Mouse (Mus musculus) kidney, embryonic 16.5 days (tissue): ENCODE data around the gene Tlnrd1. TPM values are rescaled to one million over a fixed set of nuclear protein-coding genes. Genes with fewer than 3 reads are reported as not detected.
"Not testable (repeated sequence)": the region's sequence is repeated elsewhere in the genome, so short reads cannot be mapped to it uniquely, and the experiment has no call there.

Source experiments
- ATAC-seq: fragments of 200-750 bp; cut with Nextera tagmentation; 2 replicates; pipeline ENCODE4 v1.8.0; 2017; ENCODE audit warnings: moderate TSS enrichment; ENCODE audit not compliant: low FRiP score, low TSS enrichment
- H3K27ac ChIP-seq: fragments of 300-500 bp; sonication (generic); 2 replicates; pipeline ENCODE4 v1.5.1; 2014; ENCODE audit warnings: low read length
- H3K27me3 ChIP-seq: fragments of 300-500 bp; sonication (generic); 2 replicates; pipeline ENCODE4 v1.6.1; 2014; ENCODE audit warnings: low read length, control low read depth, mixed read lengths; ENCODE audit not compliant: insufficient read depth
- H3K36me3 ChIP-seq: fragments of 300-500 bp; sonication (generic); 2 replicates; pipeline ENCODE4 v1.6.1; 2014; ENCODE audit warnings: low read length, control low read depth, mixed read lengths; ENCODE audit not compliant: insufficient read depth
- H3K4me1 ChIP-seq: fragments of 300-500 bp; sonication (generic); 2 replicates; pipeline ENCODE4 v1.6.1; 2014; ENCODE audit warnings: low read length, control low read depth, mixed read lengths; ENCODE audit not compliant: insufficient read depth
- H3K4me2 ChIP-seq: fragments of 300-500 bp; sonication (generic); replicated peaks from 2 replicates; pipeline ENCODE4 v1.6.1; 2014; ENCODE audit warnings: low read depth, low read length
- H3K4me3 ChIP-seq: fragments of 300-500 bp; sonication (generic); 2 replicates; pipeline ENCODE4 v1.5.1; 2014; ENCODE audit warnings: mild to moderate bottlenecking, low read length
- H3K9ac ChIP-seq: fragments of 300-500 bp; sonication (generic); replicated peaks from 2 replicates; pipeline ENCODE4 v1.6.1; 2014; ENCODE audit warnings: low read length
- H3K9me3 ChIP-seq: fragments of 300-500 bp; sonication (generic); 2 replicates; pipeline ENCODE4 v1.6.1; 2016; ENCODE audit warnings: low read length, control low read depth
- WGBS: fragments of 180-500 bp; shearing (Covaris S2); extraction: QIAGEN DNeasy Blood & Tissue Kit; methylation state at CpG from one replicate; pipeline ENCODE4 v1.1.7; 2014; 5-methylcytosine and 5-hydroxymethylcytosine counted together
- polyA plus RNA-seq: library from polyadenylated mRNA; unstranded; fragments of >200 nt; fragmentation: Nextera tagmentation; extraction: Ambion mirVana; gene quantifications from 2 replicates; pipeline ENCODE4 v1.2.1, GENCODE M21; 2015

Gene Tlnrd1
- polyA plus RNA-seq, 1 experiment from 2014 or later = 8.1 TPM

- peaks cover 33% of the 10 kb centered on the region for H3K36me3 ChIP-seq
- H3K27ac ChIP-seq = no peak overlapping the region
- peaks cover 3% of the 10 kb centered on the region; the same call in 1 of the 2 replicates for H3K9me3 ChIP-seq
- whole genome bisulfite sequencing = 67% methylated on average over 4 of the region's 4 CpGs
- H3K9ac ChIP-seq = no peak overlapping the region
- H3K4me3 ChIP-seq = no peak overlapping the region
- H3K4me2 ChIP-seq = no peak overlapping the region
- no peaks in the 10 kb centered on the region for H3K4me1 ChIP-seq
- no peak for ATAC-seq
- no peaks in the 10 kb centered on the region for H3K27me3 ChIP-seq
Observed at GRCm38 (mm10) chr7:83901425-83901824, 17.3 kb upstream of the Tlnrd1 start.

DNA sequence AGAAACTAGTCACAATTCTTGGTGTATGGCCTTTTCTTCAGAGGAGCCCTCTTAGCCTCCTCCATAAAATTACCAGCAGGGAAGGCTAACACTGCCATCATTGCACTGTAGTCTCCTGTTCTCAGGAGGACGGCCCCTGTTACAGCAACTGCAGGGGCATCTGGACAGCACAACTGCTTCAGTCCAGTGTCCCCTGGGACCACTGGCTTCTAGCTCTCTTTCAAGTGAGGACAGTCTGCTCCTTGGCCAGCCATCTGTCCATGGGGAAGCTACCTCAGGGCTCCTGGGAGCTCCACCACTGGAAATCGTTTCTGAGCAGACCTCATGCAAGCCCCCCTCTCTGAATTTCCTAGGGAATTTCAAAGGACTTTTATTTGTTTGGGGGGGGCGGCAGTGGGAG lies 16.4 kb upstream of the Tlnrd1 start:
- Histone ChIP-seq H3K27ac (no peak overlapping the region), H3K4me3 (no peak overlapping the region), H3K9ac (no peak overlapping the region), H3K4me1 (no peaks in the 10 kb centered on the region), H3K36me3 (peaks cover 39% of the 10 kb centered on the region), H3K9me3 (no peaks in the 10 kb centered on the region), H3K4me2 (no peak overlapping the region), H3K27me3 (no peaks in the 10 kb centered on the region)
- ATAC-seq = no peak
- WGBS = 80% methylated on average over 3 of the region's 3 CpGs

GRCm38 (mm10) chr7:83898267-83898666 lies 14.2 kb upstream of the Tlnrd1 start:
- H3K4me2 ChIP-seq = no peak overlapping the region
- no peak overlapping the region for H3K9ac ChIP-seq
- no peak overlapping the region for H3K4me3 ChIP-seq
- H3K4me1 ChIP-seq = peaks cover 12% of the 10 kb centered on the region
- H3K27ac ChIP-seq = no peak overlapping the region
- H3K36me3 ChIP-seq = peaks cover 44% of the 10 kb centered on the region
- no peaks in the 10 kb centered on the region for H3K27me3 ChIP-seq
- H3K9me3 ChIP-seq = no peaks in the 10 kb centered on the region
- 94% methylated on average over 11 of the region's 11 CpGs for WGBS
- no peak for ATAC-seq

DNA sequence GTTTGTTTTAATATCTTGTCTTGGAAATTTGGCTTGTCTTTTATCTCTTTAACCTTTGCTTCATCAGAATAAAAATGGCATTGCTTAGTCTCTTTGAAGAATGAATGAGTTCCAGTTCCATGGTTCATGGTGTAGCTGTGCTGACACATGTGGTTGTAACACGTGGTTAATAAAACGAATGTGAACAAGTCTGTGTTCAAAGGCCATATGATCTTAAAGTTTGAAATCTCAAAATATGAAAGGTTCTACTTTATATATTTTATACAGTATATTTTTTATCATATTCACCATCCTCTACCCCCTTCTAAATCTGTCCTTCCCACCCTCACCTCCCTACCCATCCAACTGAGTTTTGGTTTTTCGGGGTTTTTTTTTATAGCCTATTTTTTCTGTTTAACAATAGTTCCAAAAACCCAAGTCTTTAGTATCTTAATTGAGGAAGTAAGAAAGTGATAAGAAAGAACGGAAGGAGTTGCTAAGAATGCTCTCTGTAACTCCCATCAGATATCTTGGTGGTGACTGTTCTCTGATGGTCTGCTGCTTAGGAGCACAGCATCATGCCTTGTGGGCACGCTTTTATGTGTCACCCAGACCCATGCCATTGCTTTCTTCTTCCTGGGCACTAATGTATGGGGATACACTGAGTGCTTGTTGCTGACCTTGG lies 12.1 kb upstream of the Tlnrd1 start:
- Histone ChIP-seq H3K4me3 (no peak overlapping the region), H3K36me3 (peaks cover 44% of the 10 kb centered on the region), H3K27ac (no peak overlapping the region), H3K9ac (no peak overlapping the region), H3K4me2 (no peak overlapping the region), H3K27me3 (no peaks in the 10 kb centered on the region), H3K4me1 (peaks cover 18% of the 10 kb centered on the region), H3K9me3 (no peaks in the 10 kb centered on the region)
- 93% methylated on average over 5 of the region's 5 CpGs for WGBS
- ATAC-seq = no peak

DNA sequence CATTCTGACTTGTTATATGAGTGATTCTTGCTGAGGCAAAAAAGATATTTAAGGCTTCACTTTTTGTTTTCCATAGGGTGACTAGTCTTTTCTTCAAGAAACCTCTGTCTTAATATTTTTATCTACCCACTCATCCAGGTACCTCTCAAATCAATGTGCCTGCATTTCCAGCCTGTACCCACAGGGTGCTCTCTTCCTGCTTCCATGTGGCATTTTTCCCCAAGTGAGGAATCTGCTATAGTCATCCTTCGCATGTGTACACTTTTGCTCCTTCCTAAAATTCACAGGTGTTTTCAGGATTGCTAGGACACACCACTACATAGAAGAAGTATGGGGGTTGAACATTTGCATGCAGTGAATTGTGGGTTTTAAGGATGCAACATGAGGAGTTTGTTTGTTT lies 10.2 kb upstream of the Tlnrd1 start:
- Histone ChIP-seq H3K9me3 (no peaks in the 10 kb centered on the region), H3K4me2 (no peak overlapping the region), H3K27ac (no peak overlapping the region), H3K4me1 (peaks cover 18% of the 10 kb centered on the region), H3K27me3 (no peaks in the 10 kb centered on the region), H3K36me3 (peaks cover 36% of the 10 kb centered on the region), H3K9ac (no peak overlapping the region), H3K4me3 (no peak overlapping the region)
- WGBS = 86% methylated on average over 1 of the region's 1 CpGs
- ATAC-seq = no peak

- Histone ChIP-seq H3K9ac (peak overlapping the region; percentile 85), H3K4me2 (peak overlapping the region; percentile 88), H3K27ac (peak overlapping the region; percentile 92), H3K4me1 (peaks cover 18% of the 10 kb centered on the region), H3K36me3 (peaks cover 15% of the 10 kb centered on the region), H3K4me3 (peak overlapping the region; percentile 83), H3K9me3 (no peaks in the 10 kb centered on the region), H3K27me3 (no peaks in the 10 kb centered on the region)
- ATAC-seq = no peak; the same call in 1 of the 2 replicates
- 0% methylated on average over 19 of the region's 21 CpGs for WGBS
Observed at GRCm38 (mm10) chr7:83892333-83892669, 8.2 kb upstream of the Tlnrd1 start.

DNA sequence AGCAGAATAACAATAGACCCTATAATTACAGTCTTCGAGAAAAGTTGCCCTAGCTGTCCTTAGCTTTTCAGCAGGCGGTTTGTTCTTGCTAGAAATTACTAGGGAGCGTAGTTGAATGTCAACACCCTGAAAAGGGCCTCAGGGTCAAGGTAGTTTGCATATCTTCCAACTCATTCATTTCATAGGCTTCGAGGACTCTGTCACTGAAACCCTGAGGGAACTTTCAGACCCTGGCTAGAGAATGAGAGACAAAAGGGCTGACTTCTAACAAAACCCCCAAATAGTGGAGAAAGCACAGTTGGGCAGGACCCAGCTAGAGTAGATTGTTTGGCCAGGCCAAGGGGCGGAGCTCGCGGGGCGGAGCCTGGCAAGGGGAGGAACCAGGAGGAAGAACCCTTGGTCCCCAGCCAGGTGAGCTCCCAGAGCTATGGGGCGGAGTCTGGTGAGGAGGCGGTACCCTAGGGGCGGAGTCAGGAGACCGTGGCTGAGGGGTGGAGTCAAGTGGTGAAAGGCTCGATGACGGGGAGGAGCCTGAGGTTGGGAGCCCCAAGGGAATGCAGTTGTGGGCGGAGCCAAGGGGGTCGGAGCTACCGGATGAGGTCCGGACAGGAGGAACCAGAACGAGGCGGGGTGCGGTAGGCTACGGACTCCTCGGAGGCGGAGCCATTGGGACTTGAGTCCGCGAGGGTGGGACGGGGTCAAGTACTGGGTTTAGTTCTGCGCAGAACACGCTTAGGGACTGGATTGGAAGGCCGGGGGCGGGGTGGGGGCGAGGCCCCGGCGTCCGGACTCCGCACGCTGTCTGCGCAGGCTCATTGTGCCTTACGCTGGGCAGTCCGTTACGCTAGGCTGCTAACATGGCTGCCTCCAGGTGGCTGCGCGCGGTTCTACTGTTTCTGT lies 7.6 kb upstream of the Tlnrd1 start:
- Histone ChIP-seq H3K9me3 (no peaks in the 10 kb centered on the region), H3K9ac (peak overlapping the region; percentile 85), H3K36me3 (peaks cover 13% of the 10 kb centered on the region), H3K27me3 (no peaks in the 10 kb centered on the region), H3K4me3 (peak overlapping the region; percentile 83), H3K4me2 (peak overlapping the region; percentile 88), H3K27ac (peak overlapping the region; percentile 92), H3K4me1 (peaks cover 18% of the 10 kb centered on the region)
- WGBS = 2% methylated on average over 44 of the region's 44 CpGs
- peak; percentile 99 for ATAC-seq

DNA sequence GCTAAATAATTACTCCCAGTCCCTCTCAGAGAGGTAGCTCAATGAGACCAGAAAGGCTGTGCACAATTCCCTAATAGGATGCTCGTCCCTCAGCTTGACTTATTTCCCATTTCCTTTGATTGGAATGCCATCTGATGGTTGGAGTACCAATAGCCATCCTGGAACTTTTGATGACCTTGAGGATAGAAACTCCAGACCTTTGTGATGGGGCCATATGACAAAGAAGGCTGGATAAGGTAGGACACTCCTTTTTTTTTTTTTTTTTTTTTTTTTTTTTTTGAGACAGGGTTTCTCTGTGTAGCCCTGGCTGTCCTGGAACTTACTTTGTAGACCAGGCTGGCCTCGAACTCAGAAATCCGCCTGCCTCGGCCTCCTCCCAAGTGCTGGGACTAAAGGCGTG lies 5.8 kb upstream of the Tlnrd1 start:
- H3K4me1 ChIP-seq = peaks cover 22% of the 10 kb centered on the region
- not testable (repeated sequence) for H3K4me2 ChIP-seq, H3K9me3 ChIP-seq, H3K9ac ChIP-seq, ATAC-seq, H3K36me3 ChIP-seq, H3K27ac ChIP-seq, H3K4me3 ChIP-seq, H3K27me3 ChIP-seq
- 90% methylated on average over 5 of the region's 5 CpGs for WGBS

DNA sequence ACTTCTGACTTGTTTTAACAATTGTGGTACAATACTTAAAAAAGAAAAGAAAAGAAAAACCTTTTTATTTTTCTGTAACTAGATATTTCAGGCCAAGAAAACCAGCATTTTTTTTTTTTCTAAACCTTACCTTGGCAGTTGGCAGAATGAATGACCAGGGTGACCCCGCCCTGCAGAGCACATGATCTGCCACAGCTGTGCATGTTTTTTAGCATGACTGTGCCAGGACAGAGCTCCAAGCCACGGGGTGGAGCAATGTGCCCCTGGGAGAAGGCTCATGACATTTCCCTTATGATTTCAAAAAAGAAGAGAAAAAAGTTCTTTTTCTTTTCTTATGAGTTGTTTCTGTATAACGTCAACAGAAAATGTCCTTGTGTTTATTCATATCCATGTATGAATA lies 5.3 kb upstream of the Tlnrd1 start:
- Histone ChIP-seq H3K27me3 (no peaks in the 10 kb centered on the region), H3K27ac (no peak overlapping the region), H3K4me1 (peaks cover 25% of the 10 kb centered on the region), H3K36me3 (peaks cover 2% of the 10 kb centered on the region; the same call in 1 of the 2 replicates), H3K4me3 (no peak overlapping the region), H3K4me2 (no peak overlapping the region), H3K9me3 (no peaks in the 10 kb centered on the region), H3K9ac (no peak overlapping the region)
- 59% methylated on average over 3 of the region's 3 CpGs for WGBS
- ATAC-seq = no peak
